Mouse (Mus musculus) ES-Bruce4 (cell line): ENCODE results near the gene Acoxl.

Source experiments
- CTCF ChIP-seq: IDR thresholded peaks from one replicate; pipeline ENCODE4 v1.8.1; 2011; ENCODE audit warnings: low read depth, low read length
- POLR2A ChIP-seq: IDR thresholded peaks from one replicate; pipeline ENCODE4 v1.8.1; 2011; ENCODE audit warnings: low read length; ENCODE audit not compliant: insufficient read depth

- TF ChIP-seq CTCF (no peak), POLR2A (no peak)
These were observed 287.9 kb downstream of the Acoxl start for GRCm38 (mm10) chr2:128126591-128127051.
